Mouse (Mus musculus): Measurements from ENCODE around the gene Ctdnep1. TPM values are rescaled to one million over a fixed set of nuclear protein-coding genes. Genes with fewer than 3 reads are reported as not detected.

Ctdnep1 gene
- polyA plus RNA-seq, 1 experiment: 121 TPM

DNA sequence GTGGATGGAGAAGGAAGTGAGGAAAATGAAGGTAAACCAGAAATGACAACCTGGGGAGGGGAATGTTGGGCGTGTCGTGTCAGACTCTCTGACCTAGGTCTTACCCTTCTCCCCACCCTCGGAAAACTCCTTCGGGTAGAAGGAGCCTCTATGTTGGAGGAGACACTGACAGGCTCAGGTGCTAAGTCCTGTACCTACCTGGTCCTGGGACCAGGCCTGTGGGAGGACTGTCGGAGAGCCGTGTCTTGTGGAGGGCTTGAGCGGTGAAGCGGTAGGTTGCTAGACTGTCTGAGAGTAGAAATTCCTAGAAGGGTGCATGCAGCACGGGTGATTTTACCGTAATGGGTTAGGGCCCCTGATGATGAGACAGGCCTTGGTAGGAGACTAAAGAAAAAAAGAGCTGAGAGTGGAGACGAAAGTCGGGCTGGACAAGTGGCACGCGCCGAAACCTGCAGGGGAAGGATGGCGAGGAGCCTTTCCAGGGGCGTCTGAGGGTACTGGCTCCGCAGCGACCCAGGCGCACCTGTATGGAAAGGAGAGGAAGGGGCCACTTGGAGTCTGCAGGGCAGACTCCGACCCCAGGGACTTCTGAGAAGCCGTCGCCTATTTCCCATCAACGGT, 16.2 kb upstream of the Ctdnep1 start, which contains the start of gene Cldn7:
Gene Cldn7, plus strand, starts transcription at position 130 of the 621 bp plus-strand sequence.
- no peak within 1 kb of the TSS for H3K4me3 ChIP-seq (ENCODE audit: insufficient read depth, low read length)
- no peak within 1 kb of the TSS for H3K27ac ChIP-seq (ENCODE audit: insufficient read depth, low read length)
- no peak for TF ChIP-seq POLR2A (IDR thresholded peaks at IDR 0.05; ENCODE audit: extremely low read depth, insufficient read depth, low read length)
- no peak for TF ChIP-seq CTCF (IDR thresholded peaks at IDR 0.05; ENCODE audit: extremely low read depth, insufficient read depth, low read length)
- no peaks in the 10 kb centered on the region for H3K4me1 ChIP-seq (ENCODE audit: control insufficient read depth, insufficient read depth, low read length)

DNA sequence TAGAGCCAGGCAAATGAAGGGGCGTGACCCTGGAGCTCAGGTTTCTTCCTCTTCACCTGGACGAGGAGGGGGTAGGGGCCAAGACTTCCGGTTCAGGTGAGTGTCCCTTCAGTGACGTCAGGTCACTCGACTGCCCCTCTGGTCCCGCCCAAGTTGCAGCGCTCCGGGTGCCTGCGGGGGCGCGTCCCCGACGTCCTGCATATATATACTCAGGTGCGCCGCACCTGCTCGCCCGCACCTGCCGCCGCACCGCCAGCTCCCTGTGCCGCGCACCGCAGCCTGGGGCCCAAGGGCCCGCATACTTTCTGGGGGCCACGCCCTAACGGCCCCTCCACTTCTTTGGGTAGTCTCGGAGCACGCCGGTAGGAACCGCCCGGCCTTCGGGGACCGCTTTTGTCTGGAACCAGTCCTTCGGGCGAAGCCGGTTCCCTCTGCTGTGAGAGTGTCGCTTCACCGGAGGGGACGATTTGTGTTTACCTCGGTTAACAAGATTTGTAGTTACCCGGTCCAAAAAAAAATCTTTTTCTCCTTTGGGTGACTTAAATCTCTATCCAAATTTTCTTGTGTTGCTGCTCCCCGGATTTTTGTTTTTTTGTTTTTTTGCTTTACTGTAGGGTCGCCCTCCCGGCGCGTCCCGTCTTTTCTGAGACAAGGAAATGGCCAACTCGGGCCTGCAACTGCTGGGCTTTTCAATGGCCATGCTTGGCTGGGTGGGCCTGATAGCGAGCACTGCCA, 15.5 kb upstream of the Ctdnep1 start:
- Histone ChIP-seq H3K27ac (ENCODE audit: insufficient read depth, low read length) (no peak overlapping the region), H3K4me3 (ENCODE audit: insufficient read depth, low read length) (no peak overlapping the region), H3K4me1 (ENCODE audit: control insufficient read depth, insufficient read depth, low read length) (no peaks in the 10 kb centered on the region)
- TF ChIP-seq POLR2A (IDR thresholded peaks at IDR 0.05; ENCODE audit: extremely low read depth, insufficient read depth, low read length) (no peak), CTCF (IDR thresholded peaks at IDR 0.05; ENCODE audit: extremely low read depth, insufficient read depth, low read length) (no peak)

DNA sequence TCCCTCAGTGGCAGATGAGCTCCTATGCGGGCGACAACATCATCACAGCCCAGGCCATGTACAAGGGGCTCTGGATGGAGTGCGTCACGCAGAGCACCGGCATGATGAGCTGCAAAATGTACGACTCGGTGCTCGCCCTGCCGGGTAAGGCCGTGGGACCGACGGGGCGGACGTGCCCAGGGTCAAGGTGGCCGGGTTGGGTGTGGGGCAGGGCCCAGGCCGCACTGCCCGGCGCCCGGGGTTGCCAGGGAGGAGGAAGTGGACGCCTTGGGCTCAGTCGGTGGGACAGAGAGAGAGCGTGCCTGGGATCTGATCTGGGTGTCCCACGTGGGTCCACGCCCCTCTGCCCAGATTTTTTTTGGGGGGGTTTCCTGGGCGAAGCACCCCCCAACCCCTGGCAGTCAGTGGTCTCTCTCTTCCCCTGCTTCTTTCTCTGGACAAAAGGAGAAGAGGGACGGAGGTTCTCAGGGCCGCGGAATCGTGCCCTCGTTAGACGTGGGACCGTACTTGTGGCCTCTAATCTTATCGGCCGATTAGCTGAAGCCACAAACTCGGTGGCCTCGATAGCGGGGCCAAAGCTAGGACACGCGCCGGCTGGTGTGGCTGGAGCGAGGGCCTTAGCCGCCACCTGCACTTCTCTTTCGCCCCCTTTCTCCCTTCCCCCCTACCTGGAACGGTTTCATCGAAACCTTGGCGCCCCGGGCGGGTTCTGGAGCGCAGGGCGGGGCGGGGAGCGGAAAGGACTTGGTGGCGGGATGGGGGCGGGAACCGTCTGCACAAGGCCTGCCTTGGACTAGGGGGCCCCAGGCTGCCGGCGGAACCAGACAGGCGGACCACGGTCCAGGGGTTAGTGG, 14.7 kb upstream of the Ctdnep1 start:
- H3K4me1 ChIP-seq (ENCODE audit: control insufficient read depth, insufficient read depth, low read length): no peaks in the 10 kb centered on the region
- no peak overlapping the region for H3K27ac ChIP-seq (ENCODE audit: insufficient read depth, low read length)
- TF ChIP-seq CTCF (IDR thresholded peaks at IDR 0.05; ENCODE audit: extremely low read depth, insufficient read depth, low read length) (no peak), POLR2A (IDR thresholded peaks at IDR 0.05; ENCODE audit: extremely low read depth, insufficient read depth, low read length) (no peak)
- H3K4me3 ChIP-seq (ENCODE audit: insufficient read depth, low read length): no peak overlapping the region

DNA sequence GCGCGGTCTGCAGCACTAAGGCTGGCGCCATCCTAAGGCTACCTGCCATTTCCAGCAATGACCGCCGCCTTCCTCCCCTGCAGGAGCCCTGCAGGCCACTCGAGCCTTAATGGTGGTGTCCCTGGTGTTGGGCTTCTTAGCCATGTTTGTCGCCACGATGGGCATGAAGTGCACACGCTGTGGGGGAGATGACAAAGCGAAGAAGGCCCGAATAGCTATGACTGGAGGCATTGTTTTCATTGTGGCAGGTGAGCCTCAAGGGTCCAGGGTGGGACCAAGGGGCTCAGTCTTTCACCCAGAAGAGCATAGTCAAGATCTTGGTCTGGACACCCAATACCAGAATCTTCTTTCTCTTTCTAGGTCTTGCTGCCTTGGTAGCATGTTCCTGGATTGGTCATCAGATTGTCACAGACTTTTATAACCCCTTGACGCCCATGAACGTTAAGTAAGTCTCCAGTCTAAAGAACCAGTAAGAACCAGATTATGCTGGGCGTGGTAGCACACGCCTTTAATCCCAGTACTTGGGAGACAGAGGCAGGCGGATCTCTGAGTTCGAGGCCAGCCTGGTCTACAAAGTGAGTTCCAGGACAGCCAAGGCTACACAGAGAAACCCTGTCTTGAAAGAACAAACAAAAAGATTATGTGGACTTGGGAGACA, 14.0 kb upstream of the Ctdnep1 start:
- no peaks in the 10 kb centered on the region for H3K4me1 ChIP-seq (ENCODE audit: control insufficient read depth, insufficient read depth, low read length)
- TF ChIP-seq POLR2A (IDR thresholded peaks at IDR 0.05; ENCODE audit: extremely low read depth, insufficient read depth, low read length) (no peak), CTCF (IDR thresholded peaks at IDR 0.05; ENCODE audit: extremely low read depth, insufficient read depth, low read length) (no peak)
- H3K27ac ChIP-seq (ENCODE audit: insufficient read depth, low read length): no peak overlapping the region
- H3K4me3 ChIP-seq (ENCODE audit: insufficient read depth, low read length): no peak overlapping the region

DNA sequence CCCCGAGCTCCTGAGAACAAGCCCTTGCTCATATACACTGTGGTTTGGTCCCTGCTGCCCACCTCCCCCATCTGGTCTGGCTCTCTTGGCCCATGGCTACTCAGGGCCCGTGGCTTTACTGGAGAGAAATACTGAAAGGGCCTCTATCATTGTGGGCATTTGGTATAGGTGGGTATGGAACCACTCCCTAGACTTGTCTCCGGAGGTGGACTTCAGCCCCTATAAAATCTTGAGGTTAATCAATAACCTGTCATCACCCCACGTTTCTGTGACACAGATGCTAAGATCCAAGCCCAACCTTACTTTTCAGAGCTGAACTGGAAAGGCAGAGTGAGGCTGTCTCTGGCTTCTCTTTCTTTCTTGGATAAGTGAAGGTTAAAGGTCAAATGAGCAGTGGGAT, 12.2 kb upstream of the Ctdnep1 start:
- H3K4me3 ChIP-seq (ENCODE audit: insufficient read depth, low read length): no peak overlapping the region
- TF ChIP-seq POLR2A (IDR thresholded peaks at IDR 0.05; ENCODE audit: extremely low read depth, insufficient read depth, low read length): no peak
- TF ChIP-seq CTCF (IDR thresholded peaks at IDR 0.05; ENCODE audit: extremely low read depth, insufficient read depth, low read length): no peak
- no peaks in the 10 kb centered on the region for H3K4me1 ChIP-seq (ENCODE audit: control insufficient read depth, insufficient read depth, low read length)
- no peak overlapping the region for H3K27ac ChIP-seq (ENCODE audit: insufficient read depth, low read length)

DNA sequence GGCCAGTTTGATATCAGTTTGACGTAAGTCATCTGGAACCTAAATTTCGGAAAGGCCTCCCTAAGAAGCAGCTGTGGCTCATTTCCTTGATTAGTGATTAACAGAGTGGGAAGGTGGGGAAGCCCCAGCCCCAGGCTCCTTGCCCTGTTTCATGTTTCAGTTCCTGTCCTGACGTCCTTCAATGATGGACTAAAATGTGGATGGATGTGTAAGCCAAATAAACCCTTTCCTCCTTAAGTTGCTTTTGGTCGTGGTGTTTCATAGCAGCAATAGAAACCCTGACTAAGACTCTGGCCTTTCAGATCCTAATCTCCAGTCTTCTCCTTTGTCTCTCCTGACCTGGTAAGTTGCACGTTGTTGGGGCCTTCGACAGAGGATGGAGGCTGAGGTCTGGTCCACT, 10.7 kb upstream of the Ctdnep1 start:
- Histone ChIP-seq H3K4me1 (ENCODE audit: control insufficient read depth, insufficient read depth, low read length) (no peaks in the 10 kb centered on the region), H3K4me3 (ENCODE audit: insufficient read depth, low read length) (no peak overlapping the region), H3K27ac (ENCODE audit: insufficient read depth, low read length) (no peak overlapping the region)
- no peak for TF ChIP-seq CTCF (IDR thresholded peaks at IDR 0.05; ENCODE audit: extremely low read depth, insufficient read depth, low read length)
- TF ChIP-seq POLR2A (IDR thresholded peaks at IDR 0.05; ENCODE audit: extremely low read depth, insufficient read depth, low read length): no peak

DNA sequence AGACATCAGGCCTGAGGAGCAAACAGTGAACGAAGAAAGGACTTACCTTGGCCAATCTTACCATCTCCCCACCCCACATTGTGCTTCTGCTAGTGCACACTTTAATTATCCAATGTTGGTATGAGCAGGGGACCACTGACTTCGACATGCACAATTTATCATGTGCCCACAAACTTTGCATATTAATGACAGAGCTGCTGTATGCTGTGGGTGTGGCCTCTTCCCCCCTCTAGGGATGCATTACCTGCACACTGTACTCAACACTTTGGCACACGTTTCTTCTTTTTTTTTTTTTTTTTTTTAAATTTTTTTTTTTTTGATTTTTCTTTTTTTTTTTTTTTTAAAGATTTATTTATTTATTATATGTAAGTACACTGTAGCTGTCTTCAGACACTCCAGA, 10.2 kb upstream of the Ctdnep1 start:
- TF ChIP-seq POLR2A (IDR thresholded peaks at IDR 0.05; ENCODE audit: extremely low read depth, insufficient read depth, low read length): no peak
- no peak for TF ChIP-seq CTCF (IDR thresholded peaks at IDR 0.05; ENCODE audit: extremely low read depth, insufficient read depth, low read length)
- H3K4me1 ChIP-seq (ENCODE audit: control insufficient read depth, insufficient read depth, low read length): no peaks in the 10 kb centered on the region
- no peak overlapping the region for H3K4me3 ChIP-seq (ENCODE audit: insufficient read depth, low read length)
- no peak overlapping the region for H3K27ac ChIP-seq (ENCODE audit: insufficient read depth, low read length)

DNA sequence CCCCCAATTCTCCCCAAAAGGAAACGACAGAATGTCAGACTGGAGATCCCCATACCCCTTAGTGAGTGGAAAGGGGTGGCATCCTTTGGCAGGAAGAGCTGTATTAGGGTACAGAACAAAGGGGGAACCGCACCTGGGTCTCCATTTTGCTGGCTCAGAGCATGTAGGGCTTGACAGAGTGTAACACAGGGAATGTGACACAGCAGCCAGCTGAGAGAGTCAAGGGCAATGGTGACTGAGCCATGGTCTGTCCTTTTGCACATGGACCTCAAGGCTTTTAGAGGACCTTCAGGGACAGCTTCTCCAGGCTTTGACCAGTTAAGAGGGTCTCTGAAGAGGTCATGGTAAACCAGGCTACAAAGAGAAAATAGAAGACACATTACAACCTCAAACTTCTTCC, 6.0 kb upstream of the Ctdnep1 start:
- TF ChIP-seq POLR2A (IDR thresholded peaks at IDR 0.05; ENCODE audit: extremely low read depth, insufficient read depth, low read length) (no peak), CTCF (IDR thresholded peaks at IDR 0.05; ENCODE audit: extremely low read depth, insufficient read depth, low read length) (no peak)
- no peak overlapping the region for H3K27ac ChIP-seq (ENCODE audit: insufficient read depth, low read length)
- no peaks in the 10 kb centered on the region for H3K4me1 ChIP-seq (ENCODE audit: control insufficient read depth, insufficient read depth, low read length)
- H3K4me3 ChIP-seq (ENCODE audit: insufficient read depth, low read length): no peak overlapping the region

DNA sequence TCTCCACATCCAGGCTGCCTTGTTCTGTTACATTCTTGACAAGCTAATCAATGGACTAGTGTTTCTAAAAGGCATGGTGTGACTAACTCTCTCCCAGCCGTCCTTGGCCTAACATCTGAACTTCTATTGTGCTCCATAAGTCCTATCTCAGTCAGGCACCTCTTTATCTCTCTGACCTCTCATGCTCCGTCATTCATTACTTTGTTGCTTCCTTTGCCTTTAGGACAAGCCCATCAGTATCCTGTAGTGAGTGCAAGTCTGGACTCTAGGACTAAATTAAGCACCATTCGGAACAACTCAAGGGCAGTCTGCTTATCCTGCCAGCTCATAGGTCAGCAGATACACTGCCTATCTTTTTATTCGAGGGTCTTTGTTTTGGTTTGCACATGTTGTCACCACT, 4.7 kb upstream of the Ctdnep1 start:
- Histone ChIP-seq H3K4me3 (ENCODE audit: insufficient read depth, low read length) (no peak overlapping the region), H3K4me1 (ENCODE audit: control insufficient read depth, insufficient read depth, low read length) (no peaks in the 10 kb centered on the region), H3K27ac (ENCODE audit: insufficient read depth, low read length) (no peak overlapping the region)
- TF ChIP-seq CTCF (IDR thresholded peaks at IDR 0.05; ENCODE audit: extremely low read depth, insufficient read depth, low read length) (no peak), POLR2A (IDR thresholded peaks at IDR 0.05; ENCODE audit: extremely low read depth, insufficient read depth, low read length) (no peak)

Measured in cortical plate, adult 2 months (tissue).